Mouse (Mus musculus) cerebellum, adult 2 months (tissue): ENCODE measurements at regions not wholly inside any gene's neighbourhood (a gene's known extent, or its start where the extent isn't known, plus 50 kb on each side); places are given as distances from the start of the nearest gene placed in this dataset.

Source experiments
- CTCF ChIP-seq: fragments of 200-500 bp; IDR thresholded peaks from 2 replicates; pipeline ENCODE4 v1.5.1; 2011; ENCODE audit warnings: low read depth, mild to moderate bottlenecking, control low read depth, low read length, moderate library complexity, borderline replicate concordance; ENCODE audit not compliant: insufficient read depth
- POLR2A ChIP-seq: fragments of 200-500 bp; IDR thresholded peaks from 2 replicates; pipeline ENCODE4 v1.6.1; 2011; ENCODE audit warnings: low read length, control low read depth, borderline replicate concordance; ENCODE audit not compliant: insufficient read depth

- TF ChIP-seq CTCF, result no peak
- no peak for TF ChIP-seq POLR2A
These were observed 149.8 kb downstream of the Rbm43 start for GRCm38 (mm10) chr2:51785169-51785568.
